Mouse (Mus musculus) neural tube, embryonic 15.5 days (tissue): ENCODE data around the gene Gm20388. TPM values are rescaled to one million over a fixed set of nuclear protein-coding genes. Genes with fewer than 3 reads are reported as not detected.

ENCODE experiments used
- ATAC-seq: fragments of 200-750 bp; cut with Nextera tagmentation; 2 replicates; pipeline ENCODE4 v1.8.0; 2017; ENCODE audit warnings: mild to moderate bottlenecking, moderate TSS enrichment, moderate library complexity; ENCODE audit not compliant: low FRiP score
- H3K27ac ChIP-seq: fragments of 300-500 bp; sonication (generic); replicated peaks from 2 replicates; pipeline ENCODE4 v1.5.1; 2015; ENCODE audit warnings: mild to moderate bottlenecking, inconsistent platforms
- H3K27me3 ChIP-seq: fragments of 300-500 bp; sonication (generic); replicated peaks from 2 replicates; pipeline ENCODE4 v1.6.1; 2015; ENCODE audit warnings: inconsistent platforms
- H3K36me3 ChIP-seq: fragments of 300-500 bp; sonication (generic); 2 replicates; pipeline ENCODE4 v1.6.1; 2015; ENCODE audit warnings: inconsistent platforms
- H3K4me1 ChIP-seq: fragments of 300-500 bp; sonication (generic); 2 replicates; pipeline ENCODE4 v1.6.1; 2015; ENCODE audit warnings: inconsistent platforms
- H3K4me2 ChIP-seq: fragments of 300-500 bp; sonication (generic); 2 replicates; pipeline ENCODE4 v1.6.1; 2015; ENCODE audit warnings: inconsistent platforms, mild to moderate bottlenecking, moderate library complexity
- H3K4me3 ChIP-seq: fragments of 300-500 bp; sonication (generic); replicated peaks from 2 replicates; pipeline ENCODE4 v1.5.1; 2015; ENCODE audit warnings: mild to moderate bottlenecking, inconsistent platforms
- H3K9ac ChIP-seq: fragments of 300-500 bp; sonication (generic); replicated peaks from 2 replicates; pipeline ENCODE4 v1.6.1; 2015; ENCODE audit warnings: mild to moderate bottlenecking, inconsistent platforms
- H3K9me3 ChIP-seq: fragments of 300-500 bp; sonication (generic); replicated peaks from 2 replicates; pipeline ENCODE4 v1.6.1; 2016; ENCODE audit warnings: inconsistent platforms
- WGBS: fragments of 180-500 bp; shearing (Covaris S2); methylation state at CpG from one replicate; pipeline ENCODE4 v1.1.7; 2015; ENCODE audit warnings: mixed read lengths; 5-methylcytosine and 5-hydroxymethylcytosine counted together
- polyA plus RNA-seq: library from polyadenylated mRNA; unstranded; fragments of >200 nt; fragmentation: Nextera tagmentation; extraction: Ambion mirVana; gene quantifications from 2 replicates; pipeline ENCODE4 v1.2.1, GENCODE M21; 2015

Gene Gm20388
- polyA plus RNA-seq, 1 experiment from 2014 or later, result not detected

DNA sequence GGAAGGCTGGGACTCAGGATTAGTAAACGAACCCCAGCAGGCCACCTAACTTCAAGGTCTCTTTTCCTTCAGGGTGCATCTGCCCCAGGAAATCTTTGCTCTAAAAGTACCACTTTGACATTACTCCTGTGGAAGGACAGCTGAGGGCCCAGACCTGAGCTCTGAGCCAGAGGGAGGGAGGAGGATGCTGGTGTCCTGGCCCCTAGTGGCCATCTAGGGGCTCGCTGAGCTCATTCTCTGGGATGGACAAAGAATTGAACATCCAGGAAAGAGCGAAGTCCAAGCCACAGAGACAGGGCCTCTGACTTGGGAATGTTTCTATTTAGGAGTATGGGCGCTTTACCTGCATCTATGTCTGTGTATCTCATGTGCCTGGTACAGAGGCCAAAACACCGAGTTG, 4441.0 kb downstream of the Gm20388 start:
- WGBS, result 72% methylated on average over 5 of the region's 5 CpGs

DNA sequence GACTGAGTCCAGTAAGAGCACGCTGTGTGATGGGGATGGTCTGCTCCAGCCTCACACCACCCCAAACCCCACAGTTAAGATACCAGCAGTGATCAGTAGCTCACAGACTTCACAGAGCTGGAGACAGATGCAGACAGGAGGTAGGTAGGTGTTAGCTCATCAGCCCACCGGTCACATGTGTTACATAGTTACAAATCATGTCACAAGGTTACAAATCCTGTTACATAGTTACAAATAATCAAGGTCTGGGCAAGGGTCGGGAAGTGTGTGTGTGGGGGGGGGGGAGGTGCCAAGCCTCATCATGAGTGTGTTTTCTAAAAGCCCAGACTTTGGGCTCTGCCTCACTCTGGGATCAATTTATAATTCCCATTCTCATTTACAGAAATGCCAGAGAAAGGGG, 4450.3 kb downstream of the Gm20388 start:
- H3K4me2 ChIP-seq, result no peak overlapping the region
- no peaks in the 10 kb centered on the region for H3K36me3 ChIP-seq
- H3K4me1 ChIP-seq, result no peaks in the 10 kb centered on the region
- H3K4me3 ChIP-seq, result no peak overlapping the region
- H3K9ac ChIP-seq, result no peak overlapping the region
- H3K9me3 ChIP-seq, result no peaks in the 10 kb centered on the region
- no peak for ATAC-seq
- no peaks in the 10 kb centered on the region for H3K27me3 ChIP-seq
- 80% methylated on average over 3 of the region's 3 CpGs for WGBS
- H3K27ac ChIP-seq, result no peak overlapping the region

More for the DNA sequence above, 4441.0 kb downstream of the Gm20388 start:
- no peak overlapping the region for H3K9ac ChIP-seq
- no peaks in the 10 kb centered on the region for H3K9me3 ChIP-seq
- H3K4me1 ChIP-seq, result peaks cover 5% of the 10 kb centered on the region; the same call in 1 of the 2 replicates
- H3K27me3 ChIP-seq, result no peaks in the 10 kb centered on the region; the same call in 1 of the 2 replicates
- H3K27ac ChIP-seq, result no peak overlapping the region
- no peak overlapping the region for H3K4me3 ChIP-seq
- ATAC-seq, result no peak
- no peaks in the 10 kb centered on the region for H3K36me3 ChIP-seq
- H3K4me2 ChIP-seq, result no peak overlapping the region

DNA sequence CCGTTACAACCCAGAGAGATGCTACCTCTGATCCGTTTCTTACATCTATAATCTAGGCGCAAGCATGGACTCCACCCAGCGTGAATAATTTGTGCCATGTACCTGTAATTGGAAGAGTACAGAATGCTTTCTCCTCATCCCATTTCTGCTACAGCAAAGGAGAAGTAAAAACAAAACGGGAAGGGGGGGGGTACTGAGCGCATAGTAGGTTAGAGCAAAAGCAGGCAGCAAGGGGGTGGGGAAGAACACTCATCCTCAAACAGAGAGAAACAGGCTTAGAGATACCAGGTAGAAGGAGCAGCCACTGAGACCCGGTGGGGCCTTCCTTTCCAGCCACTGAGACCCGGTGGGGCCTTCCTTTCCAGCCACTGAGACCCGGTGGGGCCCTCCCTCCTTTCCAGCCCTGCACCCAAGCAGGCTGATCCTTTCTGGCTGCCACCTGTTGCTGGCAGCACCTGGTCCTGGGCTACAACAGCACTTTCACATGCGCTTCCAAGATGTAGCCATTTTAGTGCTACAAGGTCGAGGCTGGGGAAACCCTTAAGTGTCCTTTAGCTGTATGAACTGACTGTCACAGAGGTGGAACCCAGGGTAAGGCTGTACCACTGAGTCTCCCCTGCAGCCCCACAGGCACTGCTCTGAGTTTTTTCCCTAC, 4451.3 kb downstream of the Gm20388 start:
- Histone ChIP-seq H3K9ac (no peak overlapping the region), H3K36me3 (peaks cover 1% of the 10 kb centered on the region; the same call in 1 of the 2 replicates), H3K27ac (no peak overlapping the region), H3K27me3 (no peaks in the 10 kb centered on the region), H3K4me1 (no peaks in the 10 kb centered on the region), H3K4me2 (no peak overlapping the region), H3K9me3 (no peaks in the 10 kb centered on the region), H3K4me3 (no peak overlapping the region)
- WGBS, result 79% methylated on average over 11 of the region's 11 CpGs
- ATAC-seq, result no peak

DNA sequence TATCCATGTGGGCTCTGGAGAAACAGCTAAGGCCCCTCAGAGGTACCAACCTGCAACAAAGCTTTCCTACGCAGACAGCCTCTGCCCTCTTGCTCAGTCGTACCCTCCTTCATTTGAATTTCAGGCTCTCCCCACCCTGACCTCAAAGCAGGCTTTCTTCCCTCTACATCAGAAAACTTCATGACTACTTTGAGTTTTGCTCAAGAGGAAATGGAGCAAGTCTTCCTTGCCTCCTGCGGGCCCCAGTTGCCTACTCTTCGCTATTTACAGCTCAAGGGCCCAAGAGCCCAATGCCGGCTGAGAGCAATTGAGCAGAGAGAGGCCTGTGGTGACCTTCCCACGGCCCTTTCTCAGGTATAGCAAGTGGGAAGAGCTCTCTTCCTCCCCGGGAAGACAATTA, 4451.9 kb downstream of the Gm20388 start:
- 79% methylated on average over 7 of the region's 7 CpGs for WGBS
- no peak overlapping the region for H3K9ac ChIP-seq
- no peaks in the 10 kb centered on the region for H3K9me3 ChIP-seq
- H3K4me3 ChIP-seq, result no peak overlapping the region
- no peak overlapping the region for H3K27ac ChIP-seq
- peaks cover 7% of the 10 kb centered on the region for H3K36me3 ChIP-seq
- no peak overlapping the region for H3K4me2 ChIP-seq
- ATAC-seq, result no peak
- H3K27me3 ChIP-seq, result no peaks in the 10 kb centered on the region
- H3K4me1 ChIP-seq, result no peaks in the 10 kb centered on the region

DNA sequence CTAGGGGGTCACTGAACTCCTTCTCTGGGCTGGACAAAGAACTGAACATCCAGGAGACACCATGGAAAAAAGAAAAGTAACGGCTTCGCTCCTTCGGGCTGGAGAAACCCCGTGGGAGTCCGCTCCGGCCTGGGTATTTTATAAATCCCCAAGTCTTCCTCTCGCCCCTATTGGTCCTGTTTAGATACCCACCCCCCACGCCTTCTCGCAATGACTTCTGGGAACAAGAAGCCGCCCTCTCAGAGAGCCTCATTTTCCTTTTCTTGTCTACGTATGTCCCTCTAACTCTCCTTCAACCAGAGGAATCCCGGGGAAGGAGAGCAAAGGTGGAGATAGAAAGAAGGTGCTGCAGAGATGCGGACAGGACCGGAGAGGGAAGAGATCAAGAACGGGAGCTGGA, 4452.7 kb downstream of the Gm20388 start:
- Histone ChIP-seq H3K9me3 (no peaks in the 10 kb centered on the region), H3K27me3 (no peaks in the 10 kb centered on the region), H3K4me2 (no peak overlapping the region), H3K9ac (no peak overlapping the region), H3K36me3 (peaks cover 7% of the 10 kb centered on the region), H3K27ac (no peak overlapping the region), H3K4me1 (no peaks in the 10 kb centered on the region), H3K4me3 (no peak overlapping the region)
- no peak for ATAC-seq
- WGBS, result 95% methylated on average over 15 of the region's 15 CpGs

DNA sequence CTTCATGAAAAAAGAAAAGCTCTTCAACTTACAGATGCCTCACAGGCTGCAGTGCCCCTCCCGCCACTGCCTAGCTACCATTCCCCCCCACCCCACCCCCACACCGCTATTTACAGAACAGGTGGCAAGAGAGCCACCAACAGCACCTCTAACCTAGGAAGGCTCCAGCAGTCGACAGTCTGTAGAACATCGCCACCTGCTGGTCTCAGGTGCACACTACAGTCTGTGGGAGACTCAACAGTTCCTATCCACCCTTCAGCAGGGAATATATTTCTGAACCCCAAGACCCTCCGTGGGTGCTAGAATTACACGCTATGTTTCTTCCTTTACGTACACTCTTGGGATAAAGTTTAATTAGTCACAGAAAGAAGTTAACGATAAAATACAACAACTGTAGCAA, 4457.6 kb downstream of the Gm20388 start:
- peak; percentile 35; the same call in 1 of the 2 replicates for ATAC-seq
- Histone ChIP-seq H3K27ac (no peak overlapping the region), H3K4me1 (no peaks in the 10 kb centered on the region), H3K36me3 (peaks cover 17% of the 10 kb centered on the region), H3K9me3 (no peaks in the 10 kb centered on the region), H3K9ac (no peak overlapping the region), H3K4me2 (no peak overlapping the region), H3K27me3 (no peaks in the 10 kb centered on the region), H3K4me3 (no peak overlapping the region)
- WGBS, result 21% methylated on average over 8 of the region's 8 CpGs

DNA sequence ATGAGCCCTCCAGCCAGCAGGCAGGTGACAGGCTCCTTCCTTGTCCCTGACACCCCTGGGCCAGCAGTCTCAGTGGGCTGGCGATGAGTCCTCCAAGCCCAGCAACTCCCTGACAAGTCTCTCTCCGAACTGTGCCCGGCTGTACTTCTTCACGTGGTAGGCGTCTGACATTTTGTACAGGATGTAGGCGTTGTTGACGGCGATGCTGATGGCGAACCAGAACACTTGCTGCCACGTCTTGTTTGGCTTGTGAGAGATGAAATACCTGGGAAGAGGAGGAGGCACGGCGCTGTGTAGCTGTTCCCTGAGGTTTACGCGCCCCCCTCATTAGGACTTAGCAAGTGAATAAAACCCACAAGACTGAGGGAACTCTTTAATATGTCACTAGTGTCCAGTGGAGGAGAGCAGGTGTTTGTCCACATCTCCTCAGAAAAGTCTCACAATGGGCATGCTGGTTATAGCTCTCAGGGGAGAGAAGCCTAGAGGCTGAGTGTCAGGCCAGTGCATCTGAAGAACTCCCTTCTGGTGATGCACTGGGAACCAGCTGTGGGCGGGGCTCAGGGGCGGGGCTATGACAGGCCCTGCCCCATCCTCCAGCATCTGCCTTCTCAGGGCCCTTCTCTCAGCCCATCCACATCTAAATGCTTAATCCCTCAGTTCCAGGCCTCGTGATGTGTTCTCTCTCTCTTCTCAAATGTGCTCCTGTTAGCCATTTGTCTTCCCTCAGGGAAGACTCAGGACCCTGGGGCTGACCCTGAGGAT, 4460.0 kb downstream of the Gm20388 start:
- 79% methylated on average over 17 of the region's 17 CpGs for WGBS
- no peaks in the 10 kb centered on the region for H3K4me1 ChIP-seq
- H3K4me3 ChIP-seq, result no peak overlapping the region
- H3K4me2 ChIP-seq, result no peak overlapping the region
- peaks cover 24% of the 10 kb centered on the region for H3K36me3 ChIP-seq
- no peaks in the 10 kb centered on the region for H3K27me3 ChIP-seq
- H3K9ac ChIP-seq, result no peak overlapping the region
- ATAC-seq, result no peak
- H3K9me3 ChIP-seq, result no peaks in the 10 kb centered on the region
- H3K27ac ChIP-seq, result no peak overlapping the region

DNA sequence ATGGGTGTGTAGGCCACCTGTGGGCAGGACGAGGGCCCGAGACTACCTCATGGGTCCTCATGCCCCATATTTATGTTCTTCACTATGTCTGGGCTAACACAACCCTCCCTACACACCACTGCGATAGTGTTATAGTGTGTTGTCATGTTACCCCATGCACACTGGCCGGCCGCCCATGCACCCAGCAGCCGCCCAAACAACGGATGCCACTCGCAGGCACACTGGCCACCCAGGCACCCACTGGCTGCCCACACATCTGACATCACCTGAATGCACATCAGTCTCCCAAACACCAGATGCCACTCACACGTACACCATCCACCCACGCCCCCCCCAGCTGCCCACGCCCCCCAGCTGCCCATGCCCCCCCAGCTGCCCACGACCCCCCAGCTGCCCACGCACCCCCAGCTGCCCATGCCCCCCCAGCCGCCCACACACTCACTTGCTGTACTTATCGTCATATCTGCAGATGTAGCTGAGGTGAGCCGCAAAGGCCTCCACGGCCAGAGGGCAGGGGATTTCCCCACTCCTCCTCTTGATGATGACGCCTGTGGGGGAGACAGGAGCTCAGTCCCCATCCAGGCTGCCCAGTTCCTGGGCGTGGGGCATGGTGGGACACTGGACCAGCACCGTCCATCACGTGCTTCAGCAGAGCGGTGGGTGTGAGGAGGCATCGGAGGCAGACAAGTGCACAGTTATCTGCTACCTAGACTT, 4460.9 kb downstream of the Gm20388 start:
- ATAC-seq, result no peak
- H3K36me3 ChIP-seq, result peaks cover 28% of the 10 kb centered on the region
- no peaks in the 10 kb centered on the region for H3K4me1 ChIP-seq
- no peak overlapping the region for H3K4me3 ChIP-seq
- no peak overlapping the region for H3K9ac ChIP-seq
- no peaks in the 10 kb centered on the region for H3K27me3 ChIP-seq
- no peak overlapping the region for H3K4me2 ChIP-seq
- WGBS, result 92% methylated on average over 23 of the region's 23 CpGs
- no peaks in the 10 kb centered on the region for H3K9me3 ChIP-seq
- no peak overlapping the region for H3K27ac ChIP-seq

DNA sequence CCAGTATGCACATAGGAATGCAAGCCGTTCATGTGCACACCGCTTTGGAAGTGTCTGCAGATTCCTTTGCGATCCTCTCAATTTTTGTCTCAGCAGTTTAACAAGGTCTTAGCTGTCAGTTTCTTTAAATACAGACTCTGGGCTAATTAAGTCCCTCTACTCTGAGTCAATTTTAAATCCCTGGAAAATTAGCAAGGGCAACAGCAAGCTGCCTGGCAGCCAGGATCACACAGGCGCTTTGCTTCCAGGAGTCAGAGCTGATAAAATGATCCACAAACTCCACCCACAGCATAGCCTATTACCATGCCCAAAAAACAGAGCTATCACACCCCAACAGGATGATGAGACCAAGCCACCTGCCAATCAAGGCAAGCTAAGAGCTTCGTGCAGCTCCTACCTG, 4463.1 kb downstream of the Gm20388 start:
- no peaks in the 10 kb centered on the region for H3K27me3 ChIP-seq
- H3K4me1 ChIP-seq, result no peaks in the 10 kb centered on the region
- 87% methylated on average over 5 of the region's 5 CpGs for WGBS
- no peak overlapping the region for H3K4me2 ChIP-seq
- no peak overlapping the region for H3K9ac ChIP-seq
- H3K9me3 ChIP-seq, result no peaks in the 10 kb centered on the region
- no peak for ATAC-seq
- H3K27ac ChIP-seq, result no peak overlapping the region
- H3K4me3 ChIP-seq, result no peak overlapping the region
- H3K36me3 ChIP-seq, result peaks cover 29% of the 10 kb centered on the region

DNA sequence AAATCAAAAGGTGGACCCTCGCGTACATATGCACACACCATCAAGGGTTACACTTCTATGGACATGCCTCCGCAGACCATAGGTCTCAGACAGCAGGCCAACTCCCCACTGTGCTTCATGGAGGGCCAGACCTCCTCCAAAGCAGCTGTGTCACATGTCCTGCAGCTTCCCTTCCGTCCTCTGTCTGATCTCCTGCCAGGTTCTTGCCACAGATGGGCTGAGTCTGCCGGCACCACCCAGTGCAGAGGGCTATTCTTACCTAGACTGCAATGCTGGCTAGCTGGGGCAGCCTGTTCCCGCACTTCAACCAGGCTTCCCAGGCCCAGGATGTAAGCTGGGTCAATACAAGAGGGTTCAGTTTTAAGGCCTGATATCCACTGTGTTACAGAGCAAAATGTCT, 4464.5 kb downstream of the Gm20388 start:
- no peaks in the 10 kb centered on the region for H3K4me1 ChIP-seq
- no peak for ATAC-seq

DNA sequence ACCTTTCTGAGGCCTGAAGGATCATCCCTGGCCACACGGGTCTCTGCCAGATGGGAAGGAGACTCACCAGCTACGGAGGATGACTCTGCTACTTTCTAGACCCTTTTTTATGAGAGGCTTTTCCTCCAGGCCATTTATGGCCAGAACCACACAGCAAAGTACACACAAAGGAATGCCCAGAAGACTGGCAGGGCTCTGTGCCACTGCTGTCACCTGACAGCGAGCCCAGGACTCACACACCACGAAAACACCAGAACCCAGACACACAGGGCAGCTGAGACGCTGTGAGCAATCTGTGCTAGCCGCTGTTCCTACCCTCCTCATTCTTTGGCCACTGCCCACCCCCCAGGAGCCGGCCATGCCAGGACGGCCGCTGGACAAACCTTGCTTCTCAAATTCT, 4465.1 kb downstream of the Gm20388 start:
- 84% methylated on average over 9 of the region's 9 CpGs for WGBS
- Histone ChIP-seq H3K4me1 (no peaks in the 10 kb centered on the region), H3K9ac (no peak overlapping the region), H3K27ac (no peak overlapping the region), H3K4me3 (no peak overlapping the region), H3K27me3 (no peaks in the 10 kb centered on the region), H3K4me2 (no peak overlapping the region), H3K9me3 (no peaks in the 10 kb centered on the region), H3K36me3 (peaks cover 24% of the 10 kb centered on the region; the same call in 1 of the 2 replicates)
- ATAC-seq, result no peak

More for the DNA sequence above, 4464.5 kb downstream of the Gm20388 start:
- peaks cover 28% of the 10 kb centered on the region for H3K36me3 ChIP-seq
- no peak overlapping the region for H3K4me2 ChIP-seq
- H3K9ac ChIP-seq, result no peak overlapping the region
- H3K4me3 ChIP-seq, result no peak overlapping the region
- no peak overlapping the region for H3K27ac ChIP-seq
- 81% methylated on average over 6 of the region's 6 CpGs for WGBS
- H3K27me3 ChIP-seq, result no peaks in the 10 kb centered on the region
- no peaks in the 10 kb centered on the region for H3K9me3 ChIP-seq

DNA sequence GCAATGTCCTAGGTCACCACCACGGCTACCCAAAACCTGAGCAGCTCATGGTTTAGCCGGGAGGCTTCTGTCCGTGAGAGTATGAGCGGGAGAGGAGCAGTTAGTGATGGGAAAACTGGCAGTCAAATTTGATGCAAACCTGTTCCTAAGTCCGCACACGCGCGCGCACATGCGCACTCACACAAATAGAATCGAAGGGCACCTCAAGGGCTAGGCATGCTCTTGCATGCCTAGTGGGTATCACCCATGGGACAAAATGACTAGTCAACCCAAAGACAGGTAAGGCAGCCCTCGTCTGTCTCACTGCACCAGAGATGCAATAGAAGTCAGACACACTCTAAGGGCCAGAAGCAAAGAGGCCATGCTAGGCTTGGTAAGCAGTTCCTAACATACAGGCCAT, 4465.8 kb downstream of the Gm20388 start:
- Histone ChIP-seq H3K4me3 (no peak overlapping the region), H3K27ac (no peak overlapping the region), H3K36me3 (peaks cover 24% of the 10 kb centered on the region; the same call in 1 of the 2 replicates), H3K4me1 (no peaks in the 10 kb centered on the region), H3K4me2 (no peak overlapping the region), H3K27me3 (no peaks in the 10 kb centered on the region), H3K9me3 (no peaks in the 10 kb centered on the region), H3K9ac (no peak overlapping the region)
- no peak for ATAC-seq
- 97% methylated on average over 12 of the region's 12 CpGs for WGBS
